Mouse (Mus musculus): Measurements from ENCODE around the gene Acod1. TPM values are rescaled to one million over a fixed set of nuclear protein-coding genes. Genes with fewer than 3 reads are reported as not detected.

Acod1 gene
- polyA plus RNA-seq, 1 experiment from 2014 or later: not detected

DNA sequence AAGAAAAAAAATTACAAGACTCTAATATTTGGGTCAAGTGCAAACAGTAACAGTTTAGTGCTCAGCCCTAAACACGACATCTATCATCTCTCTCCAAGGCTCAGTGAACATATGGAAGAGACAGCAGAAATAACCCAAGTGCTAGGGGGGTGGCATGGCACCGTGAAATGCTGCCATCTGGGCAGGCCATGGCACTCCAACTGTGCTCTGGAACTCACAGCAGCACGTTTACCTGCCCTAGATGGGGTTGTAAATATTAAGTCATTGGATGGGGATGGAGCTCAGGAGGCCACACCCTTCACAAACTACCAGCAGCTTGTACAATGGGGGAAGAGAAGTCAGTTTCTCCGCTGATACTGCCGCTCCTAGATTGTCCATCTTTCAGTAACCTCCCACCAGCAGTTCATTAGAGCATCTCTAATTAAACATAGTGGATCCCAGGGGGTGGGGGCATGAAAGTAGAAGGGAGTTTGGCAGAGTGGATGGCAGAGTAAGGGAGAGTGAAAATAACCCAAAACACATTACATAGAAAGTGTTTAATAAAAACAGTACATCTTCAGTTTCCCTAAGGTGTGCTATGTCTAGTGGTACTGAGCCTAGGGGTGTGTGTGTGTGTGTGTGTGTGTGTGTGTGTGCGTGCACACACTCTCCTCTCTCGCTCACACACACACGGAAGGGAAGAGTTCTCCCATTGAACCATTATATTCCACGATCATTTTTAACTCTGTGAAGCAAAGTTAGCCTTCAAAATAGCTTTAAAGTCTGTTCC is 32.6 kb downstream of the Acod1 start:
- peak; percentile 31; the same call in 1 of the 2 replicates for ATAC-seq
- 71% methylated on average over 9 of the region's 9 CpGs for WGBS
- Histone ChIP-seq H3K4me3 (ENCODE audit: low read length) (no peak overlapping the region), H3K36me3 (ENCODE audit: control insufficient read depth, insufficient read depth, low read length) (peaks cover 12% of the 10 kb centered on the region; the same call in 1 of the 2 replicates), H3K27ac (ENCODE audit: low read length) (no peak overlapping the region), H3K27me3 (replicated peaks; ENCODE audit: control insufficient read depth, insufficient read depth, low read length) (no peaks in the 10 kb centered on the region), H3K4me1 (ENCODE audit: control insufficient read depth, insufficient read depth, low read length) (no peaks in the 10 kb centered on the region), H3K9ac (ENCODE audit: low read depth, low read length) (no peak overlapping the region), H3K9me3 (ENCODE audit: control insufficient read depth, low read length) (no peaks in the 10 kb centered on the region), H3K4me2 (ENCODE audit: low read depth, low read length) (no peak overlapping the region)

DNA sequence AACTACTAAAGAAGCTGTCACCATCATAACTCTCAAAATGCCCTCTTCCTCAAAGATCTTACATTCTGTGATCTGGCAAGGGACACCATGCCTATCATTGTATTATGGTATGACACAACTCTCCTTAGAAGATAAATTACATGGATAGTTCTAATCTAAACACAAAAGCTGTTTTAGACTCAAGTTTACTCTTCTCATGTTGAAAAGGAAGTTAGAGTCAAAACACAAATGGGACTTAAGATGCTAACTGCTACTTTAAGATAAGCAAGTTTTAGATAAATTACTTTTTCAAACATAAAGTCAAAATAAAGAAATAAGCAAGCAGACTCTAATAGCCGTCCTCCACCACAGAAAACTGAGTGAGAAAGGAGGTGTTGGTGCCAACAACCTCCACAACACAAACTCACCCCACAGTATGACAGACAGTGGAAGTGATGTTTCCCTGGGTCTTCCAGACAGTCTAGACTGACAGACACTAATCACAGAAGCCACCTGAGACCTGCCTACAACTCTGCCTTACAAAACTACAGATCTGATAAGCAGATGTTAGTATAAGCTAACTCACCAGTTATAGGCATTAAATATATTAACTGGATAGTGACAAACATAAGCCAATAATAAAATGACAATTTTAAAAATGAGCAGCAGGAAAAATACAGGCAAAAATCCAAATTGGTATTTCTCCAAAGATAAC is 39.2 kb downstream of the Acod1 start:
- Histone ChIP-seq H3K4me2 (ENCODE audit: low read depth, low read length) (no peak overlapping the region), H3K9ac (ENCODE audit: low read depth, low read length) (no peak overlapping the region), H3K27ac (ENCODE audit: low read length) (no peak overlapping the region), H3K9me3 (ENCODE audit: control insufficient read depth, low read length) (no peaks in the 10 kb centered on the region), H3K36me3 (ENCODE audit: control insufficient read depth, insufficient read depth, low read length) (peaks cover 18% of the 10 kb centered on the region), H3K27me3 (replicated peaks; ENCODE audit: control insufficient read depth, insufficient read depth, low read length) (no peaks in the 10 kb centered on the region), H3K4me1 (ENCODE audit: control insufficient read depth, insufficient read depth, low read length) (peaks cover 2% of the 10 kb centered on the region; the same call in 1 of the 2 replicates), H3K4me3 (ENCODE audit: low read length) (no peak overlapping the region)
- WGBS: 69% methylated on average over 1 of the region's 1 CpGs
- no peak for ATAC-seq

DNA sequence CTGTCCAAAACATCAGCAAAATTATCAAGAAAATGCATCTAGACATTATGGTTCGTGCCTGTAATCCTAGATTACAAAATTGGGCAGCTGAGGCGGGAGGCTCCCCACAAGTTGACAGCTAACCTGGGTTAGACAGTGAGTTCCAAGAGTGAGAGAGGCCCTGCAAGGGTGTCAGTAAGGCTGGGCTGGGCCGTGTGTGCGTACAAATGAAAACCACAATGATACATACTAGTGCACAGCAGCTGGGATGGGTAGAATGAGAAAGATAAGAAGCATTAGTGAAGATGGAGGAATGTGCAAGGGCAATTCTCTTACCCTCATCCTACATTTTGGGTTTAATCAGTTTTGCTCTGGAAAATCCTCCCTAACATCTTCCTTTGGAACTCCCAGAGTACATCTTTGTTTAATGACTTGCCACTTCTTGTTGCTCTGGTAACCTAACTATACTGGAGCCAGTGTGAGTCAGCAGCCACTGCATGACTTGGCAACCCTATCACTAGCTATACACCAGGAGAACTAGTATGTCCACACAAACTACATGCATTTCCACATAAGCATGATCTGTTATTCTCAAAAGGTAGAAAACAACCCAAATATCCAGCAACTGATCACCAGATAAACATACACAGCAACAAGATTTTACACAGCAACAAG is 40.0 kb downstream of the Acod1 start:
- peaks cover 6% of the 10 kb centered on the region for H3K4me1 ChIP-seq (ENCODE audit: control insufficient read depth, insufficient read depth, low read length)
- no peak overlapping the region for H3K4me3 ChIP-seq (ENCODE audit: low read length)
- H3K36me3 ChIP-seq (ENCODE audit: control insufficient read depth, insufficient read depth, low read length): peaks cover 18% of the 10 kb centered on the region
- no peaks in the 10 kb centered on the region for H3K27me3 ChIP-seq (replicated peaks; ENCODE audit: control insufficient read depth, insufficient read depth, low read length)
- H3K27ac ChIP-seq (ENCODE audit: low read length): no peak overlapping the region
- peak; percentile 74 for ATAC-seq
- H3K9ac ChIP-seq (ENCODE audit: low read depth, low read length): no peak overlapping the region
- WGBS: 82% methylated on average over 4 of the region's 4 CpGs
- H3K9me3 ChIP-seq (ENCODE audit: control insufficient read depth, low read length): no peaks in the 10 kb centered on the region
- no peak overlapping the region for H3K4me2 ChIP-seq (ENCODE audit: low read depth, low read length)

DNA sequence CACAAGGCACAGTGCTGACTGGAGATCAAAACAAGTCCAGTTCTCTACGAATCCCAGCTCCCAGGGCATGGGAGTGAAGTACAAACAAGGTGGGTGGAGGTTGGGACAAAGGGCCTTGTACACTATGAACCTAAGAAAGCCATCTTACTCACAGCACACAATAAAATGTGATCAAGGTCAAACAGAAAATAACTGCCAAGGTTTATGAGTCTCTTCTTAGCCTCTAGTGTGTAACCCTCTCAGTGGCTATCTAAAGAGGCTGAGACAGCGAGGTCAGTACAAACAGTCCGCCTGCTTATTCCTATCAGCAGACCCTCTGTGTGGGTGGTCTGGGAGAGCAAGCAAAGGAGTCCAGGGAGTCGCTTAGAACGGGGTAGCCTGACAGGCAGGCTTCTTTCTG is 41.1 kb downstream of the Acod1 start:
- Histone ChIP-seq H3K9me3 (ENCODE audit: control insufficient read depth, low read length) (no peaks in the 10 kb centered on the region), H3K4me1 (ENCODE audit: control insufficient read depth, insufficient read depth, low read length) (peaks cover 10% of the 10 kb centered on the region), H3K27ac (ENCODE audit: low read length) (no peak overlapping the region), H3K9ac (ENCODE audit: low read depth, low read length) (no peak overlapping the region), H3K4me2 (ENCODE audit: low read depth, low read length) (no peak overlapping the region), H3K4me3 (ENCODE audit: low read length) (no peak overlapping the region), H3K36me3 (ENCODE audit: control insufficient read depth, insufficient read depth, low read length) (peaks cover 18% of the 10 kb centered on the region), H3K27me3 (replicated peaks; ENCODE audit: control insufficient read depth, insufficient read depth, low read length) (no peaks in the 10 kb centered on the region)
- 57% methylated on average over 5 of the region's 5 CpGs for WGBS
- peak; percentile 24; the same call in 1 of the 2 replicates for ATAC-seq

DNA sequence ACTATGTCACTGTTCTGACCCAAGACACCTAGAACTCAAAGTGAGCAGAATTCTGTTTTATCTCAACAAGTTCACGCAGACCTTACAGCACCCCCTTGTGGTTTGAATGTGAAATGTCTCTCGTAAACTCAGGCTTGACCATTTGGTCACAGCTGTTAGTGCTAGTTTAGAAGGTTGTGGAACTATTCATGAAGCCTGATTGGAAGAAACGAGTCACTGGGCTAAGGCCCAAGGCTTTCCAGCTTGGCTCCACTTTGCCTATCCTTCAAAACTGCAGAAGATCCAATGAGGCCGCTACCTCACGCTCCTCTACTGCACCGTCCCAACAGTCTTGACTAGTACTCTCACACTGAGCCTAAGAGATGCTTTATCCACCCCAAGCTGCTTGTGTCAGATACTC is 41.8 kb downstream of the Acod1 start:
- Histone ChIP-seq H3K4me3 (ENCODE audit: low read length) (no peak overlapping the region), H3K4me2 (ENCODE audit: low read depth, low read length) (no peak overlapping the region), H3K27me3 (replicated peaks; ENCODE audit: control insufficient read depth, insufficient read depth, low read length) (no peaks in the 10 kb centered on the region), H3K36me3 (ENCODE audit: control insufficient read depth, insufficient read depth, low read length) (peaks cover 15% of the 10 kb centered on the region), H3K4me1 (ENCODE audit: control insufficient read depth, insufficient read depth, low read length) (peaks cover 13% of the 10 kb centered on the region), H3K9me3 (ENCODE audit: control insufficient read depth, low read length) (no peaks in the 10 kb centered on the region), H3K9ac (ENCODE audit: low read depth, low read length) (no peak overlapping the region), H3K27ac (ENCODE audit: low read length) (no peak overlapping the region)
- no peak; the same call in 1 of the 2 replicates for ATAC-seq
- WGBS: 63% methylated on average over 6 of the region's 6 CpGs

DNA sequence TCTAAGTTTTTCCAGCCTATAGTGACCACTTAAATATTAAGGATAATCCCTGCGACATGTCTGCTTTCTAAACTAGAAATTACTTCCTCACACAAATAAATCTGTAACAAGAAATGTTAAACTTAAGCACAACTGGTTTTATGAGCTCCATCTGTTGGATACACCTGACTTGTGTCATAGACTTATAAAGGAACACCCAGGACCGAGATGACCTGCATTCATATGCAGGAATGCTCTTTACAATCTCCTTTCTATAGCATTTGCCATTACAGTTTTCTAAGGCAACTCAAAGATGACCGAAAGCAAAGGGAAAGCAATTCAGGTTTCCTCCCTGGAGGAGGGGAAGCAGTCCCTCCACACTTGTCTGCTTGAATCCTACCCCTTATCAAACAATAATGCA is 46.5 kb downstream of the Acod1 start:
- 0 out of 2 replicates have a peak, but pooled peaks cover 10% of the 10 kb centered on the region for H3K36me3 ChIP-seq (ENCODE audit: control insufficient read depth, insufficient read depth, low read length)

GRCm38 (mm10) chr14:103093670-103094069 is 46.9 kb downstream of the Acod1 start:
- Histone ChIP-seq H3K9ac (ENCODE audit: low read depth, low read length) (no peak overlapping the region), H3K36me3 (ENCODE audit: control insufficient read depth, insufficient read depth, low read length) (0 out of 2 replicates have a peak, but pooled peaks cover 9% of the 10 kb centered on the region), H3K4me2 (ENCODE audit: low read depth, low read length) (no peak overlapping the region), H3K27ac (ENCODE audit: low read length) (0 out of 2 replicates have a peak overlapping the region, but pooled peaks have one; percentile 1), H3K9me3 (ENCODE audit: control insufficient read depth, low read length) (no peaks in the 10 kb centered on the region), H3K4me3 (ENCODE audit: low read length) (no peak overlapping the region), H3K4me1 (ENCODE audit: control insufficient read depth, insufficient read depth, low read length) (peaks cover 28% of the 10 kb centered on the region), H3K27me3 (replicated peaks; ENCODE audit: control insufficient read depth, insufficient read depth, low read length) (no peaks in the 10 kb centered on the region)
- WGBS: 46% methylated on average over 4 of the region's 4 CpGs
- peak; percentile 77 for ATAC-seq

More for the DNA sequence above, 46.5 kb downstream of the Acod1 start:
- no peak overlapping the region for H3K9ac ChIP-seq (ENCODE audit: low read depth, low read length)
- H3K9me3 ChIP-seq (ENCODE audit: control insufficient read depth, low read length): no peaks in the 10 kb centered on the region
- H3K27me3 ChIP-seq (replicated peaks; ENCODE audit: control insufficient read depth, insufficient read depth, low read length): no peaks in the 10 kb centered on the region
- H3K4me2 ChIP-seq (ENCODE audit: low read depth, low read length): no peak overlapping the region
- H3K4me1 ChIP-seq (ENCODE audit: control insufficient read depth, insufficient read depth, low read length): peaks cover 29% of the 10 kb centered on the region
- H3K4me3 ChIP-seq (ENCODE audit: low read length): no peak overlapping the region
- 0 out of 2 replicates have a peak overlapping the region, but pooled peaks have one; percentile 1 for H3K27ac ChIP-seq (ENCODE audit: low read length)
- ATAC-seq: no peak
- WGBS: 69% methylated on average over 3 of the region's 3 CpGs

DNA sequence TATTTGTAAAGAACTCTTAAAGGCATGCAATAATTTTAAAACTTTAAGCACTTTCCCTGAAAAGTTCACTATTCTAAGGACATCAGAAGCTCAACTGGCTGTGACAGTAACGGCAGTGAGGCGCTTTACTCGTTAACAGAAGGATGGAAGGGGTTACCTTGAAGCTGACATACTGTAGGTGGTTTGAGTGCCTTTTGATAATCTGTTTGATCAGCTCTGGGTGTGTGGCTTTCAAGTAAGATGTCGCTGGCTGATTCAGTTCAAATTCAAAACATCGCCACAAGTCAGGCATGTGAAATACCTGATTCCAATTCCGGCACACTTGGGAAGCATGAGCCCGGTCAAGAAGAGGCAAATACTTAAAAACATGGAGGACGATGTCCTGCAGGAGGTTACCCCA is 48.3 kb downstream of the Acod1 start:
- Histone ChIP-seq H3K4me1 (ENCODE audit: control insufficient read depth, insufficient read depth, low read length) (peaks cover 27% of the 10 kb centered on the region), H3K4me3 (ENCODE audit: low read length) (no peak overlapping the region), H3K9ac (ENCODE audit: low read depth, low read length) (no peak overlapping the region), H3K27me3 (replicated peaks; ENCODE audit: control insufficient read depth, insufficient read depth, low read length) (no peaks in the 10 kb centered on the region), H3K27ac (ENCODE audit: low read length) (no peak overlapping the region), H3K36me3 (ENCODE audit: control insufficient read depth, insufficient read depth, low read length) (0 out of 2 replicates have a peak, but pooled peaks cover 7% of the 10 kb centered on the region), H3K9me3 (ENCODE audit: control insufficient read depth, low read length) (no peaks in the 10 kb centered on the region), H3K4me2 (ENCODE audit: low read depth, low read length) (no peak overlapping the region)
- no peak for ATAC-seq
- WGBS: 88% methylated on average over 8 of the region's 8 CpGs

DNA sequence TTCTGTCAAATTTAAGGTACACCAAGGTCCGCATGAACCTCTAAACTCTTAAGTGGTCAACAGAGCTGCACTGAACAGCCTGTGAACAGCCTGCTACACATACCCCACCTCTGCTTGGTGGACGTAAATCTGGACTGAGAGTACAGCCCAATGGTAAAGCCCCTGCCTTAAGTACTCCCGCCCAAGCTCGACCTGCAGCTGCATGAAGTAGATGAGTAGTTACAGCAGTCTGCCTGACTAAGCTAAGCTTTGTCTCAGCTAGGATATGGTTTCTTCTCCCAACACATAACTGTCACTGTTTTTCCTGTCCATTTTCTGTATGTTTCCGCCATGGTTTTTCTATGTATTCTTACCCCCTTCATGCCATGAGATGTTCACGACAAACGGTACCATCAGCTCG is 49.0 kb downstream of the Acod1 start:
- Histone ChIP-seq H3K27ac (ENCODE audit: low read length) (no peak overlapping the region), H3K4me1 (ENCODE audit: control insufficient read depth, insufficient read depth, low read length) (peaks cover 27% of the 10 kb centered on the region), H3K4me2 (ENCODE audit: low read depth, low read length) (no peak overlapping the region), H3K9me3 (ENCODE audit: control insufficient read depth, low read length) (no peaks in the 10 kb centered on the region), H3K27me3 (replicated peaks; ENCODE audit: control insufficient read depth, insufficient read depth, low read length) (no peaks in the 10 kb centered on the region), H3K9ac (ENCODE audit: low read depth, low read length) (no peak overlapping the region), H3K36me3 (ENCODE audit: control insufficient read depth, insufficient read depth, low read length) (0 out of 2 replicates have a peak, but pooled peaks cover 4% of the 10 kb centered on the region), H3K4me3 (ENCODE audit: low read length) (no peak overlapping the region)
- WGBS: 90% methylated on average over 8 of the region's 8 CpGs
- ATAC-seq: no peak

Measured in intestine, embryonic 16.5 days (tissue).